Mouse (Mus musculus): Measurements from ENCODE around the gene A4galt.
A peak's percentile ranks its signal among the peaks of the same experiment; 100 is the strongest.

The A4galt gene

GRCm38 (mm10) chr15:83224136-83224766 lies 27.3 kb downstream of the A4galt start:
- DNase-seq = peak; percentile 45

- DNase-seq = peak; percentile 78
These were observed 28.2 kb downstream of the A4galt start for GRCm38 (mm10) chr15:83223208-83223962.

GRCm38 (mm10) chr15:83221721-83222120 lies 29.9 kb downstream of the A4galt start:
- DNase-seq = no peak

GRCm38 (mm10) chr15:83220368-83221013 lies 31.1 kb downstream of the A4galt start:
- peak; percentile 42 for DNase-seq

GRCm38 (mm10) chr15:83215322-83216216 lies 36.0 kb downstream of the A4galt start:
- no peak for DNase-seq

GRCm38 (mm10) chr15:83210229-83210628 lies 41.3 kb downstream of the A4galt start:
- peak; percentile 79 for DNase-seq

GRCm38 (mm10) chr15:83209719-83210118 lies 41.9 kb downstream of the A4galt start:
- no peak for DNase-seq

GRCm38 (mm10) chr15:83209092-83209695 lies 42.4 kb downstream of the A4galt start:
- DNase-seq = no peak

- peak; percentile 58 for DNase-seq
These were observed 46.7 kb downstream of the A4galt start for GRCm38 (mm10) chr15:83204731-83205451.

- DNase-seq = no peak
These were observed 49.2 kb downstream of the A4galt start for GRCm38 (mm10) chr15:83202412-83202811.

GRCm38 (mm10) chr15:83193413-83193812 lies 58.2 kb downstream of the A4galt start:
- no peak for DNase-seq

- DNase-seq = no peak
These were observed 69.2 kb downstream of the A4galt start for GRCm38 (mm10) chr15:83182351-83182750.

GRCm38 (mm10) chr15:83181800-83182330 lies 69.7 kb downstream of the A4galt start:
- no peak for DNase-seq

GRCm38 (mm10) chr15:83180004-83180403 lies 71.6 kb downstream of the A4galt start:
- no peak for DNase-seq
